Mouse (Mus musculus) midbrain, embryonic 15.5 days (tissue): Measurements from ENCODE around the gene Flt3l. TPM values are rescaled to one million over a fixed set of nuclear protein-coding genes. Genes with fewer than 3 reads are reported as not detected.

ENCODE experiments used
- ATAC-seq: fragments of 200-750 bp; cut with Nextera tagmentation; replicated peaks from 2 replicates; pipeline ENCODE4 v1.8.0; 2017; ENCODE audit warnings: moderate TSS enrichment
- H3K27ac ChIP-seq: fragments of 300-500 bp; sonication (generic); 2 replicates; pipeline ENCODE4 v1.5.1; 2015; ENCODE audit warnings: mild to moderate bottlenecking, inconsistent platforms
- H3K27me3 ChIP-seq: fragments of 300-500 bp; sonication (generic); replicated peaks from 2 replicates; pipeline ENCODE4 v1.6.1; 2015; ENCODE audit warnings: inconsistent platforms
- H3K36me3 ChIP-seq: fragments of 300-500 bp; sonication (generic); replicated peaks from 2 replicates; pipeline ENCODE4 v1.6.1; 2015; ENCODE audit warnings: inconsistent platforms
- H3K4me1 ChIP-seq: fragments of 300-500 bp; sonication (generic); 2 replicates; pipeline ENCODE4 v1.6.1; 2015; ENCODE audit warnings: inconsistent platforms
- H3K4me2 ChIP-seq: fragments of 300-500 bp; sonication (generic); 2 replicates; pipeline ENCODE4 v1.6.1; 2015; ENCODE audit warnings: inconsistent platforms, mild to moderate bottlenecking, moderate library complexity
- H3K4me3 ChIP-seq: fragments of 300-500 bp; sonication (generic); 2 replicates; pipeline ENCODE4 v1.5.1; 2015; ENCODE audit warnings: mild to moderate bottlenecking, inconsistent platforms
- H3K9ac ChIP-seq: fragments of 300-500 bp; sonication (generic); 2 replicates; pipeline ENCODE4 v1.6.1; 2015; ENCODE audit warnings: mild to moderate bottlenecking, inconsistent platforms
- H3K9me3 ChIP-seq: fragments of 300-500 bp; sonication (generic); 2 replicates; pipeline ENCODE4 v1.6.1; 2016; ENCODE audit warnings: inconsistent platforms
- WGBS: fragments of 180-500 bp; shearing (Covaris S2); methylation state at CpG from one replicate; pipeline ENCODE4 v1.1.7; 2015; ENCODE audit warnings: mixed read lengths; 5-methylcytosine and 5-hydroxymethylcytosine counted together
- polyA plus RNA-seq: library from polyadenylated mRNA; unstranded; fragments of >200 nt; fragmentation: Nextera tagmentation; extraction: Ambion mirVana; gene quantifications from 2 replicates; pipeline ENCODE4 v1.2.1, GENCODE M21; 2015

Gene Flt3l
- polyA plus RNA-seq, 1 experiment from 2014 or later, result 2.1 TPM

- H3K9me3 ChIP-seq, result no peaks in the 10 kb centered on the region
- no peak overlapping the region for H3K27ac ChIP-seq
- H3K4me2 ChIP-seq, result no peak overlapping the region
- WGBS, result 84% methylated on average over 1 of the region's 1 CpGs
- H3K9ac ChIP-seq, result no peak overlapping the region
- peaks cover 8% of the 10 kb centered on the region; the same call in 1 of the 2 replicates for H3K4me1 ChIP-seq
- no peak for ATAC-seq
- no peak overlapping the region for H3K4me3 ChIP-seq
- no peaks in the 10 kb centered on the region for H3K27me3 ChIP-seq
- H3K36me3 ChIP-seq, result no peaks in the 10 kb centered on the region
These were observed 2.2 kb upstream of the Flt3l start for GRCm38 (mm10) chr7:45138403-45138802.

GRCm38 (mm10) chr7:45137171-45138006 is 1.2 kb upstream of the Flt3l start:
- 83% methylated on average over 12 of the region's 12 CpGs for WGBS
- H3K4me3 ChIP-seq, result no peak overlapping the region
- no peak for ATAC-seq
- H3K27ac ChIP-seq, result no peak overlapping the region
- peaks cover 8% of the 10 kb centered on the region; the same call in 1 of the 2 replicates for H3K4me1 ChIP-seq
- no peak overlapping the region for H3K4me2 ChIP-seq
- no peaks in the 10 kb centered on the region for H3K27me3 ChIP-seq
- H3K36me3 ChIP-seq, result no peaks in the 10 kb centered on the region
- H3K9me3 ChIP-seq, result no peaks in the 10 kb centered on the region
- no peak overlapping the region for H3K9ac ChIP-seq

DNA sequence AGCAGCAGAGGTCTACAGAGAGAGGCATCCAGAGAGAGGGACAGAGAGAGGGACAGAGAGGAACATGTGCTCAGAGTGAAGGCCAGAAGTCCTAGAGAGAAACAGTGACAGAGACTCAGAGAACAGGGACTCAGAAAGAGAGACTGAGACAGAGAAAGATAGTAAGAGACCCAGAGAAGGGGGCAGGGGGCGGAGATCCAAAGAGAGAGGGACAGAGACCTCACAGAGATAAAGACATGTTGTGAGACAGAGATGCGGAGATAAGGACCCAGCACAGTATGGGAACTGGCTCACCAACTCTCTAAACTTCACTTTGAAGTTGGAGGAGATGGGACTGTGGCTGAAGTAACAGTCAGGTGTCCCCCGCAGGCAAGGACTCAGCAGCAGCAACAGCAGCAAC is 862 bp downstream of the Flt3l start:
- 85% methylated on average over 3 of the region's 3 CpGs for WGBS

GRCm38 (mm10) chr7:45134544-45135026 is 1.6 kb downstream of the Flt3l start:
- Histone ChIP-seq H3K27me3 (no peaks in the 10 kb centered on the region), H3K4me2 (no peak overlapping the region), H3K4me3 (no peak overlapping the region), H3K27ac (no peak overlapping the region), H3K9me3 (no peaks in the 10 kb centered on the region), H3K4me1 (peaks cover 10% of the 10 kb centered on the region; the same call in 1 of the 2 replicates), H3K9ac (no peak overlapping the region), H3K36me3 (no peaks in the 10 kb centered on the region)
- no peak for ATAC-seq
- WGBS, result 8% methylated on average over 12 of the region's 12 CpGs

More for the DNA sequence above, 862 bp downstream of the Flt3l start:
- H3K36me3 ChIP-seq, result no peaks in the 10 kb centered on the region
- no peak overlapping the region for H3K9ac ChIP-seq
- no peak overlapping the region for H3K27ac ChIP-seq
- no peak overlapping the region for H3K4me2 ChIP-seq
- H3K27me3 ChIP-seq, result no peaks in the 10 kb centered on the region
- no peaks in the 10 kb centered on the region for H3K9me3 ChIP-seq
- no peak overlapping the region for H3K4me3 ChIP-seq
- peaks cover 8% of the 10 kb centered on the region; the same call in 1 of the 2 replicates for H3K4me1 ChIP-seq
- ATAC-seq, result no peak

DNA sequence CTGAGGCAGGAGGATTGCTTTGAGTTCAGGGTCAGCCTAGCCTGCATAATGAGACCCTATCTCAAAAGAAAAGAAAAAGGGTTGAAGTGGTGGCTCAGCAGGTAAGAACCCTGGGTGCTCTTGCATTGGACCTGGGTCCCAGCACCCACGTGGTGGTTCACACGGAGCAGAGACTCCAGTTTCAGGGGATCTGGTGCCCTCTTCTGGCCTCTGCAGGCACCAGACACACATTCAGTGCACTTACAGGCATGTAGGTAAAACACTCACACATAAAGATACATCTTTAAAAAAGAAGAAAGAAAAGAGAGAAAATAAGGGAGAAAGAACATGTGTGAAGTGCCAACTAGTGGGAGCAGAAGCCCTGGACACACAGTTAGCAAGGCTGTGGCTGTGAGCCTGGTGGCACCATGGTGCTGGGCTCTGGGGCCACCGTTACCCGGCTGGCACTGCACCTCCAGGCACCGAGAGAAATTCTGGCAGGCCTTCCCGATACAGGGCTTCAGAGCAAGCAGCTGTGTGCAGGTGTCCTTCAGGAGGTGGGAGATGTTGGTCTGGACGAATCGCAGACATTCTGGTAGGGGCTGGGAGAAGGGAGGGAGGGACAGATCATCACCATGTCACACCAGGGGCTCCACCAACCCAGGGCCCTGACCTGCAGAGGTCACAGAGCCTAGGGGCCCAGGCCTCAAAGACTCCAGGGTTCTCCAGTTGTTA is 2.6 kb downstream of the Flt3l start:
- WGBS, result 75% methylated on average over 8 of the region's 8 CpGs
- peaks cover 16% of the 10 kb centered on the region; the same call in 1 of the 2 replicates for H3K4me1 ChIP-seq
- H3K36me3 ChIP-seq, result no peaks in the 10 kb centered on the region
- no peak for ATAC-seq
- H3K9me3 ChIP-seq, result no peaks in the 10 kb centered on the region
- H3K4me3 ChIP-seq, result no peak overlapping the region
- no peak overlapping the region for H3K27ac ChIP-seq
- H3K4me2 ChIP-seq, result no peak overlapping the region
- H3K9ac ChIP-seq, result no peak overlapping the region
- no peaks in the 10 kb centered on the region for H3K27me3 ChIP-seq

- Histone ChIP-seq H3K4me2 (no peak overlapping the region), H3K9me3 (no peaks in the 10 kb centered on the region), H3K4me1 (peaks cover 25% of the 10 kb centered on the region), H3K36me3 (peaks cover 5% of the 10 kb centered on the region; the same call in 1 of the 2 replicates), H3K27ac (no peak overlapping the region), H3K4me3 (no peak overlapping the region), H3K9ac (no peak overlapping the region), H3K27me3 (no peaks in the 10 kb centered on the region)
- no peak for ATAC-seq
- WGBS, result 79% methylated on average over 11 of the region's 11 CpGs
These were observed 4.4 kb downstream of the Flt3l start for GRCm38 (mm10) chr7:45131850-45132249.

GRCm38 (mm10) chr7:45129776-45130512 is 6.3 kb downstream of the Flt3l start:
- Histone ChIP-seq H3K4me3 (peak overlapping the region; percentile 66), H3K27ac (peak overlapping the region; percentile 93; the same call in 1 of the 2 replicates), H3K4me2 (peak overlapping the region; percentile 64), H3K9ac (no peak overlapping the region), H3K36me3 (peaks cover 23% of the 10 kb centered on the region), H3K27me3 (no peaks in the 10 kb centered on the region), H3K4me1 (peaks cover 35% of the 10 kb centered on the region), H3K9me3 (no peaks in the 10 kb centered on the region)
- ATAC-seq, result no peak
- 55% methylated on average over 15 of the region's 15 CpGs for WGBS

DNA sequence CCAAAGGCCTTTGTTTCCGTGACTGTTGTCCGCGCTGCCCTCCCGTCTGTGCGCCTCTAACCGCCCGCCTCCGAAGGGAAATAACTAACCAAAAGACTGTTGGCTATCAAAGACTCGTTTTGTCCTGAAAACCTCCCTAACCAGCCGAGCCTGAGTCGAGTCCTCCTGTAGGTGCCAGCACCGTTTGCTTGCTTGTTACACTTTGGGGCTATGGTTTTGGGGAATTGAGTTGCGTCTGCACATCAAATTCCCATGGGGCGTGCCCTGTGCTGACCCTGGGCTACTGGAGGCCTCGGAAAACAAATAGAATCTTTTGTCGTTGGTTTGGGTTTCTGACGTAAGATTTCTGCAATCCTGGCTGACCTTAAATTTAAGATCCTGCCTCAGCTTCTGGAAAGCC is 6.9 kb downstream of the Flt3l start:
- Histone ChIP-seq H3K4me3 (peak overlapping the region; percentile 66), H3K9ac (peak overlapping the region; percentile 54), H3K27ac (peak overlapping the region; percentile 93), H3K4me1 (peaks cover 39% of the 10 kb centered on the region), H3K27me3 (no peaks in the 10 kb centered on the region), H3K36me3 (peaks cover 23% of the 10 kb centered on the region), H3K9me3 (no peaks in the 10 kb centered on the region), H3K4me2 (peak overlapping the region; percentile 64)
- 1% methylated on average over 17 of the region's 17 CpGs for WGBS
- no peak for ATAC-seq

DNA sequence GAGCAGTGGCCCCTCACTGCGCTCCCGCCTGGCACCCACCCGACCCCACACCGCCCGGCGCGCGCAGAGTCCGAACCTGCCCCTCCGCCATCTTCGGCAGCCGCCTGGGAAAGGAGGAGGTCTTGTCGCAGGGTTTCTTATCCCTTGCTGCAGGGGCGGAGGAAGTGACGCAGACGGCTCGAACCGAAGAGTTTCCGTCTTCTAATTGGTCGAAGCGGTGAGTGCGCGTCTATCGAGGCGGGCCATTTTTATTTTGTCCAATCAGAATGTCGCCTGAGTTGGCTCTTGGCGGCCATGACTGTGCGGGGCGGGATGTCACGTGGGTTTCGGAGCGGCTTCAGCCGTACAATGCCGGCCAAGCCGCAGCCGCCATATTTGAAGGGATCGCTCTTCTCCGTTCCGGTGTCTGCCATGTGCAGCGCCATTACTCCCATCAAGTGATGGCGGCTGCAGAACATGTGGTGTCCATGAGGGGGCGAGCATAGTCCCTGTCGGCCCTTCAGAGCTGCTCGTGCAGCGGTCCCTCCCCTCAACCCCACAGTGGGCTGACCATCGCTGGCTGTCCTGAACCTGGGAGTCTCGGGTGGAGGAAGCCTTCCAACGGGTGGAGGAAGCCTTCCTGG is 7.5 kb downstream of the Flt3l start, which contains the start of gene Rpl13a:
Gene Rpl13a (minus strand): TSS at position 138 of the 623 bp plus-strand sequence.
- under 1% methylated on average over 48 of the region's 48 CpGs for WGBS
- Histone ChIP-seq H3K4me2 (peak within 1 kb of the TSS; percentile 83), H3K9me3 (no peaks in the 10 kb centered on the region), H3K9ac (peak within 1 kb of the TSS; percentile 92), H3K36me3 (peaks cover 23% of the 10 kb centered on the region), H3K27me3 (no peaks in the 10 kb centered on the region), H3K27ac (peak within 1 kb of the TSS; percentile 93), H3K4me1 (peaks cover 39% of the 10 kb centered on the region), H3K4me3 (peak within 1 kb of the TSS; percentile 66)
- ATAC-seq, result peak; percentile 94

DNA sequence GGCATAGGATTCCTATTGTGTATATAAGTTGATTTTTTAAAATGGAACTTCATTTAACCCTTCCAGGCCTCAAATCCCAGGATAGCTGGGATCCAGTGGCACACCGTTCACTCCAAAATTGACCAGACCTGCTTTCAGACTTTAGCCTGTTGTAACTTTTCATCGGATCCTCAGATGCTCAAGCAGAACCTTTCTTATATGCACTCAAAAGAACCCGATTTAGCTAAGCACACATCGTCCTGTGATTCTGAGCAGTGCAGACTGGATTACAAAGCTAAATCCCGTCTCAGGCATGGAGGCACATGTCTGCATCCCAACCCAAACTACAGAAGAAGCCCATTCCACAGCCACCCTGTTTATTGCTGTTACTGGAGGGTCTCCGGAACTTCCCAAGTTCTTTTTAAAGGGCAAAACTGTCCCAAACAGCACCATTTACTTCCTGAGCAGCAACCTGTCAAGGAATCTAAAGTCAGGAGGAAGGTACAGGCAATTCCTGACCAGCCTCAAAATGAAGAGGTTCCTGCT is 8.5 kb downstream of the Flt3l start:
- 2% methylated on average over 6 of the region's 6 CpGs for WGBS
- Histone ChIP-seq H3K36me3 (peaks cover 23% of the 10 kb centered on the region), H3K9ac (peak overlapping the region; percentile 92), H3K9me3 (no peaks in the 10 kb centered on the region), H3K4me2 (peak overlapping the region; percentile 83), H3K4me3 (peak overlapping the region; percentile 66), H3K27me3 (no peaks in the 10 kb centered on the region), H3K4me1 (peaks cover 47% of the 10 kb centered on the region), H3K27ac (peak overlapping the region; percentile 81)
- no peak for ATAC-seq
